Mouse (Mus musculus) ES-CJ7 (cell line): Measurements from ENCODE around the gene Gngt1.
A peak's percentile ranks its signal among the peaks of the same experiment; 100 is the strongest.

ENCODE experiments used
- DNase-seq: peaks from one replicate; pipeline ENCODE4 v3.0.0; 2011; ENCODE audit warnings: low read depth, low spot score

Gngt1 gene

GRCm38 (mm10) chr6:3993492-3993891 lies at the start of gene Gngt1:
Gngt1 (plus strand) TSS chr6:3993792.
- no peak for DNase-seq

GRCm38 (mm10) chr6:3954969-3955368 lies 38.6 kb upstream of the Gngt1 start:
- no peak for DNase-seq

GRCm38 (mm10) chr6:3967676-3968626 lies 25.6 kb upstream of the Gngt1 start:
- peak; percentile 29 for DNase-seq

- no peak for DNase-seq
These were observed 19.9 kb upstream of the Gngt1 start for GRCm38 (mm10) chr6:3973679-3974078.

- no peak for DNase-seq
These were observed 10.8 kb upstream of the Gngt1 start for GRCm38 (mm10) chr6:3982661-3983284.

- DNase-seq: no peak
These were observed 4.8 kb upstream of the Gngt1 start, which contains the start of gene Tfpi2 for GRCm38 (mm10) chr6:3988750-3989149. Tfpi2 (minus strand) TSS chr6:3988919.

- no peak for DNase-seq
These were observed 4.5 kb downstream of the Gngt1 start for GRCm38 (mm10) chr6:3998089-3998488.

GRCm38 (mm10) chr6:3999296-3999695 lies 5.7 kb downstream of the Gngt1 start:
- DNase-seq: no peak

GRCm38 (mm10) chr6:4000716-4001115 lies 7.1 kb downstream of the Gngt1 start:
- no peak for DNase-seq

GRCm38 (mm10) chr6:4003445-4003844 lies 9.9 kb downstream of the Gngt1 start:
- DNase-seq: no peak

GRCm38 (mm10) chr6:4003890-4004306 lies 10.3 kb downstream of the Gngt1 start, which contains the start of gene Gng11:
Gng11 (plus strand) TSS chr6:4003904.
- DNase-seq: peak; percentile 26

- DNase-seq: no peak
These were observed 11.2 kb downstream of the Gngt1 start for GRCm38 (mm10) chr6:4004808-4005207.

GRCm38 (mm10) chr6:4008501-4009040 lies 15.0 kb downstream of the Gngt1 start:
- DNase-seq: no peak

GRCm38 (mm10) chr6:4009548-4009947 lies 16.0 kb downstream of the Gngt1 start:
- no peak for DNase-seq

- DNase-seq: no peak
These were observed 29.1 kb downstream of the Gngt1 start for GRCm38 (mm10) chr6:4022645-4023044.

GRCm38 (mm10) chr6:4026367-4026766 lies 32.8 kb downstream of the Gngt1 start:
- no peak for DNase-seq

GRCm38 (mm10) chr6:4030956-4031355 lies 37.4 kb downstream of the Gngt1 start:
- no peak for DNase-seq

- DNase-seq: no peak
These were observed 48.2 kb downstream of the Gngt1 start for GRCm38 (mm10) chr6:4041821-4042220.
